Mouse (Mus musculus) CH12.LX (cell line): ENCODE results near the gene 2610318N02Rik. TPM values are rescaled to one million over a fixed set of nuclear protein-coding genes. Genes with fewer than 3 reads are reported as not detected.

Experiments used
- DNase-seq: peaks from one replicate; pipeline ENCODE4 v3.0.0-alpha.2; 2013; ENCODE audit errors: extremely low read depth
- H3K27ac ChIP-seq: 2 replicates; pipeline ENCODE4 v1.5.1; 2012; ENCODE audit warnings: low read depth, mild to moderate bottlenecking, control low read depth, moderate library complexity; ENCODE audit not compliant: insufficient read depth
- H3K27me3 ChIP-seq: replicated peaks from 2 replicates; pipeline ENCODE3; 2012; ENCODE audit warnings: inconsistent platforms
- H3K36me3 ChIP-seq, 2 experiments: replicated peaks in 1 of 2; 2 replicates each; pipeline versions ENCODE3 to v1.6.1; 2012; ENCODE audit warnings: inconsistent platforms in 1 of 2, low read length in 1 of 2, mild to moderate bottlenecking in 1 of 2, mixed read lengths in 1 of 2, moderate library complexity in 1 of 2; ENCODE audit not compliant: control insufficient read depth in 1 of 2, insufficient read depth in 1 of 2
- H3K4me1 ChIP-seq, 2 experiments: 2 replicates each; pipeline ENCODE4 v1.6.1; 2012; ENCODE audit warnings: inconsistent platforms in 1 of 2, moderate library complexity in 1 of 2; ENCODE audit not compliant: insufficient read depth in 2 of 2, control insufficient read depth in 1 of 2
- H3K4me2 ChIP-seq: 2 replicates; pipeline ENCODE4 v1.6.1; 2012; ENCODE audit warnings: low read depth, mild to moderate bottlenecking, control low read depth; ENCODE audit not compliant: poor library complexity, insufficient read depth, severe bottlenecking
- H3K4me3 ChIP-seq, 3 experiments: fragments of 150-350 bp in 1 of 3; sonication (generic) in 1 of 3; replicated peaks in 1 of 3; 2 replicates each; pipeline versions ENCODE3 to v1.5.1; 2011 to 2012; ENCODE audit warnings: low read depth in 2 of 3, low read length in 2 of 3, mild to moderate bottlenecking in 2 of 3, moderate library complexity in 2 of 3, control low read depth in 1 of 3, improper control_type of control experiment in 1 of 3, inconsistent platforms in 1 of 3, mixed read lengths in 1 of 3; ENCODE audit not compliant: poor library complexity in 1 of 3
- H3K79me2 ChIP-seq: replicated peaks from 2 replicates; pipeline ENCODE4 v1.6.1; 2012; ENCODE audit warnings: mild to moderate bottlenecking, moderate library complexity; ENCODE audit not compliant: control insufficient read depth, poor library complexity, insufficient read depth, severe bottlenecking; ENCODE audit errors: extremely low read depth
- H3K9ac ChIP-seq: 2 replicates; pipeline ENCODE4 v1.6.1; 2012; ENCODE audit warnings: low read depth, mild to moderate bottlenecking, control low read depth, moderate library complexity; ENCODE audit not compliant: insufficient read depth
- H3K9me3 ChIP-seq: replicated peaks from 2 replicates; pipeline ENCODE3; 2012; ENCODE audit warnings: low read length, inconsistent platforms, mixed read lengths
- CHD2 ChIP-seq: IDR thresholded peaks from 2 replicates; pipeline ENCODE4 v1.6.1; 2011; ENCODE audit warnings: low read length, improper control_type of control experiment
- CTCF ChIP-seq, 2 experiments: IDR thresholded peaks in 1 of 2; conservative IDR thresholded peaks in 1 of 2; 2 replicates each; pipeline ENCODE4 v1.5.1; 2011 to 2012; ENCODE audit warnings: low read depth in 2 of 2, low read length in 2 of 2, improper control_type of control experiment in 1 of 2, inconsistent platforms in 1 of 2, mild to moderate bottlenecking in 1 of 2, moderate library complexity in 1 of 2
- E2F4 ChIP-seq: IDR thresholded peaks from 2 replicates; pipeline ENCODE4 v1.6.1; 2011; ENCODE audit warnings: low read depth, low read length, improper control_type of control experiment; ENCODE audit not compliant: insufficient replicate concordance
- ETS1 ChIP-seq: conservative IDR thresholded peaks from 2 replicates; pipeline ENCODE4 v1.6.1; 2012; ENCODE audit warnings: low read depth, mild to moderate bottlenecking, inconsistent platforms, low read length, improper control_type of control experiment, moderate library complexity
- GABPA ChIP-seq: IDR thresholded peaks from 2 replicates; pipeline ENCODE4 v1.6.1; 2012; ENCODE audit warnings: low read depth, low read length, improper control_type of control experiment, inconsistent platforms; ENCODE audit not compliant: insufficient replicate concordance
- HCFC1 ChIP-seq: IDR thresholded peaks from 2 replicates; pipeline ENCODE4 v1.6.1; 2012; ENCODE audit warnings: low read depth, mild to moderate bottlenecking, inconsistent platforms, low read length, improper control_type of control experiment
- IRF4 ChIP-seq: IDR thresholded peaks from 2 replicates; pipeline ENCODE4 v1.6.1; 2014; ENCODE audit warnings: low read depth, mild to moderate bottlenecking, inconsistent platforms, low read length, improper control_type of control experiment
- JUN ChIP-seq: IDR thresholded peaks from 2 replicates; pipeline ENCODE4 v1.6.1; 2011; ENCODE audit warnings: low read depth, mild to moderate bottlenecking, low read length, improper control_type of control experiment, moderate library complexity; ENCODE audit not compliant: insufficient read depth
- MAFK ChIP-seq: IDR thresholded peaks from 2 replicates; pipeline ENCODE4 v1.6.1; 2011; ENCODE audit warnings: low read length, improper control_type of control experiment; ENCODE audit not compliant: insufficient replicate concordance
- MAZ ChIP-seq: IDR thresholded peaks from 2 replicates; pipeline ENCODE4 v1.6.1; 2012; ENCODE audit warnings: low read depth, mild to moderate bottlenecking, inconsistent platforms, low read length, improper control_type of control experiment, moderate library complexity
- MXI1 ChIP-seq: IDR thresholded peaks from 2 replicates; pipeline ENCODE4 v1.6.1; 2011; ENCODE audit warnings: mild to moderate bottlenecking, low read depth, low read length, improper control_type of control experiment
- NELFE ChIP-seq: IDR thresholded peaks from 2 replicates; pipeline ENCODE4 v1.6.1; 2011; ENCODE audit warnings: low read depth, low read length, improper control_type of control experiment
- NRF1 ChIP-seq: IDR thresholded peaks from 2 replicates; pipeline ENCODE4 v1.6.1; 2014; ENCODE audit warnings: low read depth, mild to moderate bottlenecking, inconsistent platforms, low read length, improper control_type of control experiment, moderate library complexity
- POLR2A ChIP-seq: IDR thresholded peaks from 2 replicates; pipeline ENCODE4 v1.6.1; 2011; ENCODE audit warnings: low read depth, mild to moderate bottlenecking, improper control_type of control experiment, low read length
- RCOR1 ChIP-seq: conservative IDR thresholded peaks from 2 replicates; pipeline ENCODE4 v1.6.1; 2012; ENCODE audit warnings: low read depth, mild to moderate bottlenecking, inconsistent platforms, low read length, improper control_type of control experiment
- TBP ChIP-seq: conservative IDR thresholded peaks from 2 replicates; pipeline ENCODE4 v1.6.1; 2011; ENCODE audit warnings: low read depth, low read length, improper control_type of control experiment
- TCF12 ChIP-seq: IDR thresholded peaks from 2 replicates; pipeline ENCODE4 v1.6.1; 2014; ENCODE audit warnings: low read depth, mild to moderate bottlenecking, inconsistent platforms, low read length, improper control_type of control experiment
- UBTF ChIP-seq: IDR thresholded peaks from 2 replicates; pipeline ENCODE4 v1.6.1; 2012; ENCODE audit warnings: low read depth, mild to moderate bottlenecking, inconsistent platforms, low read length, improper control_type of control experiment, moderate library complexity
- USF2 ChIP-seq: conservative IDR thresholded peaks from 2 replicates; pipeline ENCODE4 v1.6.1; 2011; ENCODE audit warnings: low read depth, low read length, improper control_type of control experiment
- ZNF384 ChIP-seq: IDR thresholded peaks from 2 replicates; pipeline ENCODE4 v1.6.1; 2012; ENCODE audit warnings: low read depth, low read length, improper control_type of control experiment, inconsistent platforms
- dilution Hi-C: fragments of 300-500 bp; cut with MboI; formaldehyde crosslinking; loops from 2 replicates; pipeline ENCODE4 v1.14.3; 2020; ENCODE audit warnings: low sequenced_read_pairs; ENCODE audit not compliant: extremely low pct_unique_long_range_greater_than_20kb, extremely low pct_ligation_motif_present
- in situ Hi-C: fragments of 300-500 bp; cut with MboI; formaldehyde crosslinking; loops from 3 replicates; pipeline ENCODE4 v1.14.3; 2019; ENCODE audit warnings: low sequenced_read_pairs, low pct_ligation_motif_present, low pct_unique_long_range_greater_than_20kb, mixed read lengths
- polyA plus RNA-seq: library from polyadenylated mRNA; unstranded; fragments of >175 nt; gene quantifications from 2 replicates; pipeline ENCODE4 v1.2.1, GENCODE M21; 2012; ENCODE audit warnings: low read depth; ENCODE audit not compliant: insufficient read length
- total RNA-seq, 2 experiments: library from RNA; depleted of rRNA; stranded (reverse); fragments of 300-350 nt in 1 of 2; fragments of >200 nt in 1 of 2; gene quantifications; 2 replicates each; pipeline ENCODE4 v1.2.3; 2012 to 2014

2610318N02Rik gene
- total and polyA plus RNA-seq, 3 experiments = 21.0 to 78.4 (median 33.3) TPM

GRCm38 (mm10) chr16:17078101-17078500 lies 46.9 kb downstream of the 2610318N02Rik start:
- dilution Hi-C loops = no loop called here
- Histone ChIP-seq H3K4me3 (no peak overlapping the region), H3K4me1 (peaks cover 7 to 12% of the 10 kb centered on the region in 2 experiments), H3K4me2 (no peak overlapping the region), H3K79me2 (no peaks in the 10 kb centered on the region), H3K27ac (no peak overlapping the region), H3K9ac (no peak overlapping the region), H3K27me3 (peaks cover under 1% of the 10 kb centered on the region)
- no peak for TF ChIP-seq GABPA
- TF ChIP-seq USF2 = no peak
- no peak for TF ChIP-seq CHD2
- no peak for TF ChIP-seq NELFE
- TF ChIP-seq ETS1 = no peak
- no peak for TF ChIP-seq POLR2A
- no peak for TF ChIP-seq RCOR1
- no peak for TF ChIP-seq TBP
- TF ChIP-seq ZNF384 = no peak
- no peak for TF ChIP-seq MAFK
- no peak for TF ChIP-seq IRF4
- TF ChIP-seq E2F4 = no peak
- no peak for TF ChIP-seq TCF12
- TF ChIP-seq HCFC1 = no peak
- TF ChIP-seq CTCF (conservative IDR thresholded peaks at IDR 0.05 in 1 of 2, IDR thresholded peaks at IDR 0.05 in 1 of 2; ENCODE audit: low read depth in 2 of 2, low read length in 2 of 2) = no peak
- no peak for TF ChIP-seq NRF1
- no peak for TF ChIP-seq UBTF
- no peak for TF ChIP-seq MAZ
- no peak for TF ChIP-seq JUN
- TF ChIP-seq MXI1 = no peak
- TF ChIP-seq, all 38 proteins: peak for 0
- Histone ChIP-seq H3K36me3 (peaks cover 11 to 23% of the 10 kb centered on the region in 2 experiments), H3K9me3 (peaks cover 7% of the 10 kb centered on the region)
- no peak for DNase-seq
- in situ Hi-C loops = loop anchor here (10.0 kb wide), 1 partner anchor 153 kb away; no protein-coding TSS in a partner anchor

- H3K9ac ChIP-seq = no peak overlapping the region
- H3K36me3 ChIP-seq = peaks cover 5 to 11% of the 10 kb centered on the region in 2 experiments
- DNase-seq = no peak
- H3K4me3 ChIP-seq = no peak overlapping the region
- dilution Hi-C loops = no loop called here
- no peak for TF ChIP-seq TCF12
- TF ChIP-seq CTCF (conservative IDR thresholded peaks at IDR 0.05 in 1 of 2, IDR thresholded peaks at IDR 0.05 in 1 of 2; ENCODE audit: low read depth in 2 of 2, low read length in 2 of 2) = peak in 1 of 2 experiments; percentile 24; a peak in 1 of 4 replicates
- 0 out of 2 replicates have a peak, but pooled peaks have one; percentile 10 for TF ChIP-seq ZNF384
- TF ChIP-seq, all 38 proteins: peak for 2
- peaks cover 7 to 12% of the 10 kb centered on the region in 2 experiments for H3K4me1 ChIP-seq
- in situ Hi-C loops = loop anchor here (10.0 kb wide), 1 partner anchor 152 kb away; no protein-coding TSS in a partner anchor
- no peaks in the 10 kb centered on the region for H3K79me2 ChIP-seq
- no peak overlapping the region for H3K27ac ChIP-seq
- peaks cover 7% of the 10 kb centered on the region for H3K27me3 ChIP-seq
- H3K9me3 ChIP-seq = peaks cover 7% of the 10 kb centered on the region
- no peak overlapping the region for H3K4me2 ChIP-seq
Observed at GRCm38 (mm10) chr16:17076869-17077268, 48.1 kb downstream of the 2610318N02Rik start.
